Mouse (Mus musculus): ENCODE data around the gene Gng12. TPM values are rescaled to one million over a fixed set of nuclear protein-coding genes. Genes with fewer than 3 reads are reported as not detected.

Gene Gng12
- polyA plus RNA-seq, 1 experiment: 91.5 TPM

GRCm38 (mm10) chr6:66996257-66996656, 100.1 kb downstream of the Gng12 start:
- Histone ChIP-seq H3K4me1 (ENCODE audit: control insufficient read depth, insufficient read depth, low read length) (peaks cover 18% of the 10 kb centered on the region), H3K4me3 (ENCODE audit: insufficient read depth, low read length) (no peak overlapping the region), H3K27ac (ENCODE audit: insufficient read depth, low read depth, low read length) (no peak overlapping the region)
- TF ChIP-seq POLR2A (IDR thresholded peaks at IDR 0.05; ENCODE audit: borderline replicate concordance, low read depth, low read length) (no peak), CTCF (IDR thresholded peaks at IDR 0.05; ENCODE audit: low read depth, low read length) (no peak)

GRCm38 (mm10) chr6:66998645-66999044, 102.4 kb downstream of the Gng12 start:
- Histone ChIP-seq H3K4me1 (ENCODE audit: control insufficient read depth, insufficient read depth, low read length) (peaks cover 18% of the 10 kb centered on the region), H3K4me3 (ENCODE audit: insufficient read depth, low read length) (no peak overlapping the region), H3K27ac (ENCODE audit: insufficient read depth, low read depth, low read length) (no peak overlapping the region)
- no peak for TF ChIP-seq CTCF (IDR thresholded peaks at IDR 0.05; ENCODE audit: low read depth, low read length)

- no peak overlapping the region for H3K4me3 ChIP-seq (ENCODE audit: insufficient read depth, low read length)
- no peak overlapping the region for H3K27ac ChIP-seq (ENCODE audit: insufficient read depth, low read depth, low read length)
- TF ChIP-seq POLR2A (IDR thresholded peaks at IDR 0.05; ENCODE audit: borderline replicate concordance, low read depth, low read length) (no peak), CTCF (IDR thresholded peaks at IDR 0.05; ENCODE audit: low read depth, low read length) (no peak)
- peaks cover 18% of the 10 kb centered on the region for H3K4me1 ChIP-seq (ENCODE audit: control insufficient read depth, insufficient read depth, low read length)
Observed at GRCm38 (mm10) chr6:66999800-67000199, 103.6 kb downstream of the Gng12 start.

- Histone ChIP-seq H3K27ac (ENCODE audit: insufficient read depth, low read depth, low read length) (no peak overlapping the region), H3K4me3 (ENCODE audit: insufficient read depth, low read length) (no peak overlapping the region), H3K4me1 (ENCODE audit: control insufficient read depth, insufficient read depth, low read length) (peaks cover 11% of the 10 kb centered on the region; the same call in 1 of the 2 replicates)
- no peak for TF ChIP-seq CTCF (IDR thresholded peaks at IDR 0.05; ENCODE audit: low read depth, low read length)
- no peak for TF ChIP-seq POLR2A (IDR thresholded peaks at IDR 0.05; ENCODE audit: borderline replicate concordance, low read depth, low read length)
Observed at GRCm38 (mm10) chr6:67009888-67010287, 113.7 kb downstream of the Gng12 start.

GRCm38 (mm10) chr6:67010370-67011216, 114.4 kb downstream of the Gng12 start:
- Histone ChIP-seq H3K4me3 (ENCODE audit: insufficient read depth, low read length) (no peak overlapping the region), H3K27ac (ENCODE audit: insufficient read depth, low read depth, low read length) (no peak overlapping the region), H3K4me1 (ENCODE audit: control insufficient read depth, insufficient read depth, low read length) (peaks cover 13% of the 10 kb centered on the region)
- no peak for TF ChIP-seq POLR2A (IDR thresholded peaks at IDR 0.05; ENCODE audit: borderline replicate concordance, low read depth, low read length)
- no peak for TF ChIP-seq CTCF (IDR thresholded peaks at IDR 0.05; ENCODE audit: low read depth, low read length)

- Histone ChIP-seq H3K4me3 (ENCODE audit: insufficient read depth, low read length) (no peak overlapping the region), H3K27ac (ENCODE audit: insufficient read depth, low read depth, low read length) (no peak overlapping the region), H3K4me1 (ENCODE audit: control insufficient read depth, insufficient read depth, low read length) (peaks cover 18% of the 10 kb centered on the region)
- TF ChIP-seq POLR2A (IDR thresholded peaks at IDR 0.05; ENCODE audit: borderline replicate concordance, low read depth, low read length) (no peak), CTCF (IDR thresholded peaks at IDR 0.05; ENCODE audit: low read depth, low read length) (no peak)
Observed at GRCm38 (mm10) chr6:67011217-67011518, 115.0 kb downstream of the Gng12 start.

GRCm38 (mm10) chr6:67013293-67013948, 117.2 kb downstream of the Gng12 start:
- TF ChIP-seq POLR2A (IDR thresholded peaks at IDR 0.05; ENCODE audit: borderline replicate concordance, low read depth, low read length) (no peak), CTCF (IDR thresholded peaks at IDR 0.05; ENCODE audit: low read depth, low read length) (no peak)
- Histone ChIP-seq H3K4me1 (ENCODE audit: control insufficient read depth, insufficient read depth, low read length) (peaks cover 24% of the 10 kb centered on the region), H3K27ac (ENCODE audit: insufficient read depth, low read depth, low read length) (no peak overlapping the region), H3K4me3 (ENCODE audit: insufficient read depth, low read length) (no peak overlapping the region)

- no peak for TF ChIP-seq POLR2A (IDR thresholded peaks at IDR 0.05; ENCODE audit: borderline replicate concordance, low read depth, low read length)
- TF ChIP-seq CTCF (IDR thresholded peaks at IDR 0.05; ENCODE audit: low read depth, low read length): no peak
- no peak overlapping the region for H3K27ac ChIP-seq (ENCODE audit: insufficient read depth, low read depth, low read length)
- H3K4me3 ChIP-seq (ENCODE audit: insufficient read depth, low read length): no peak overlapping the region
- peaks cover 24% of the 10 kb centered on the region for H3K4me1 ChIP-seq (ENCODE audit: control insufficient read depth, insufficient read depth, low read length)
Observed at GRCm38 (mm10) chr6:67013949-67014678, 117.9 kb downstream of the Gng12 start.

GRCm38 (mm10) chr6:67014679-67015075, 118.5 kb downstream of the Gng12 start:
- Histone ChIP-seq H3K27ac (ENCODE audit: insufficient read depth, low read depth, low read length) (no peak overlapping the region), H3K4me3 (ENCODE audit: insufficient read depth, low read length) (no peak overlapping the region), H3K4me1 (ENCODE audit: control insufficient read depth, insufficient read depth, low read length) (peaks cover 24% of the 10 kb centered on the region)
- no peak for TF ChIP-seq CTCF (IDR thresholded peaks at IDR 0.05; ENCODE audit: low read depth, low read length)
- no peak for TF ChIP-seq POLR2A (IDR thresholded peaks at IDR 0.05; ENCODE audit: borderline replicate concordance, low read depth, low read length)

All from bone marrow macrophage, adult 2 months (primary cell).